Mouse (Mus musculus) erythroblast, embryonic 14.5 days (primary cell): ENCODE measurements around the gene Fundc2. TPM values are rescaled to one million over a fixed set of nuclear protein-coding genes. Genes with fewer than 3 reads are reported as not detected.

ENCODE experiments used
- H3K27me3 ChIP-seq: 2 replicates; pipeline ENCODE4 v1.6.1; 2012; ENCODE audit warnings: inconsistent platforms; ENCODE audit not compliant: control insufficient read depth
- H3K36me3 ChIP-seq: 2 replicates; pipeline ENCODE4 v1.6.1; 2012; ENCODE audit warnings: mild to moderate bottlenecking, inconsistent platforms; ENCODE audit not compliant: control insufficient read depth
- H3K4me1 ChIP-seq: 2 replicates; pipeline ENCODE4 v1.6.1; 2012; ENCODE audit warnings: inconsistent platforms; ENCODE audit not compliant: control insufficient read depth
- H3K4me3 ChIP-seq: replicated peaks from 2 replicates; pipeline ENCODE3; 2012; ENCODE audit warnings: moderate library complexity, mild to moderate bottlenecking, inconsistent platforms
- H3K9me3 ChIP-seq: 2 replicates; pipeline ENCODE4 v1.6.1; 2012; ENCODE audit warnings: low read length, inconsistent platforms, mixed read lengths; ENCODE audit not compliant: control insufficient read depth
- GATA1 ChIP-seq: IDR thresholded peaks from 2 replicates; pipeline ENCODE4 v1.6.1; 2012; ENCODE audit warnings: low read length, inconsistent platforms, mixed read lengths
- TAL1 ChIP-seq: IDR thresholded peaks from 3 replicates; pipeline ENCODE4 v1.6.1; 2012; ENCODE audit warnings: low read length, inconsistent platforms, mixed read lengths
- polyA plus RNA-seq: library from polyadenylated mRNA; stranded (reverse); fragments of >175 nt; gene quantifications from 2 replicates; pipeline ENCODE4 v1.2.3, GENCODE M21; 2012

Gene Fundc2
- polyA plus RNA-seq = 0.17 and 0.26 TPM in 2 replicates

DNA sequence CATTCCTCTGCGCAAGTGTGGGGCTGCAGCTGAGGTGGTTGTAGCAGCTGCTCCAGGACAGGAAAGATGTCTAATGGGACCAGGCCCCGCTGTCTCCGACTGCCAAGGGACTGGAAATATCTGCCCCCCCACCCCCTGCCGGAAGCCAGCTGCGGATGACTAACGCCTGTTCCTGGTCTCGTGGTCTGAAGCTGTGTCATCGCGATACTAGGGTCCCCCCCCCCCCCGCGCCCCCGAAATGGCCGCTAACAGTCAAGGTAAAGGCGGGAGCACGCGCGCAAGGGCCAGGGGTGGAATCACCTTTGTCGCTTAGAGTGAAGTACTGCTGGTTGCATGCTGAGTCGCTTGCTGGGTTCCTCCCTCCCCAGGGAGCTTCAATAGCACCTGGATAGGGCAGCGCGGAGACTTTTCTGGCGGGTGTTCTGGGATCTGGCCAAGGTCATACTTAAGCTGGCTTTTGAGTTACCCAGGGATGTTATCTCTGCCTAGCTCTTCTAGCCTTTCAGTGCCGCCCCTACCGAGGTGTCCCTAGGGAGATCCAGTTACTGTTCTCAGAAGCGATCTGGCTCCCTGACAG, at the start of gene Fundc2, which contains the start of gene F8:
Gene Fundc2, plus strand, starts transcription at position 205 of the 577 bp plus-strand sequence.
Gene F8, minus strand, starts transcription at position 421 of the 577 bp plus-strand sequence.
- TF ChIP-seq TAL1 (no peak), GATA1 (no peak)
- H3K9me3 ChIP-seq = no peaks in the 10 kb centered on the region
- peak within 1 kb of the TSS; percentile 74 for H3K4me3 ChIP-seq
- peaks cover 4% of the 10 kb centered on the region for H3K36me3 ChIP-seq
- peaks cover 6% of the 10 kb centered on the region for H3K4me1 ChIP-seq
- H3K27me3 ChIP-seq = no peaks in the 10 kb centered on the region

DNA sequence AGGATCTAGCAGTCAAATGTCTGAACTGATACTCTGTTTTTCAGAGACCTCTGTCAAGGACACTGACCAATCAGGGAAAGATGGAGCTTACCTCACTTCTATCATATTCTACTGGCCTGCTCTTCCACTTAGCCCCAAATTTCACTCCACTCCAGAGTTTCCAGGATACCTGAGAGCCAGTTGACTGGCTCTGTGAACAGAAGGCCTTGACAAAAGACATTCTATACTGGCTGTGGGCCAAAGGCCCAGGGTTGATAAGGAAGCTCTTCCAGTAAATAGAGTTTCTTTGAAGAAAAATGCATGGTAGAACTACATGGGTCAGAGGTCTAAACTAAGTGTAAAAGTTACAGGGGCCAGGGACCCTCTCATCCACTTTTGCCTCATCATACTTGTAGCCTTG, 12.0 kb upstream of the Fundc2 start:
- H3K9me3 ChIP-seq = no peaks in the 10 kb centered on the region
- no peaks in the 10 kb centered on the region for H3K4me1 ChIP-seq
- H3K27me3 ChIP-seq = no peaks in the 10 kb centered on the region
- H3K4me3 ChIP-seq = no peak overlapping the region
- no peak for TF ChIP-seq GATA1
- TF ChIP-seq TAL1 = no peak
- H3K36me3 ChIP-seq = no peaks in the 10 kb centered on the region

DNA sequence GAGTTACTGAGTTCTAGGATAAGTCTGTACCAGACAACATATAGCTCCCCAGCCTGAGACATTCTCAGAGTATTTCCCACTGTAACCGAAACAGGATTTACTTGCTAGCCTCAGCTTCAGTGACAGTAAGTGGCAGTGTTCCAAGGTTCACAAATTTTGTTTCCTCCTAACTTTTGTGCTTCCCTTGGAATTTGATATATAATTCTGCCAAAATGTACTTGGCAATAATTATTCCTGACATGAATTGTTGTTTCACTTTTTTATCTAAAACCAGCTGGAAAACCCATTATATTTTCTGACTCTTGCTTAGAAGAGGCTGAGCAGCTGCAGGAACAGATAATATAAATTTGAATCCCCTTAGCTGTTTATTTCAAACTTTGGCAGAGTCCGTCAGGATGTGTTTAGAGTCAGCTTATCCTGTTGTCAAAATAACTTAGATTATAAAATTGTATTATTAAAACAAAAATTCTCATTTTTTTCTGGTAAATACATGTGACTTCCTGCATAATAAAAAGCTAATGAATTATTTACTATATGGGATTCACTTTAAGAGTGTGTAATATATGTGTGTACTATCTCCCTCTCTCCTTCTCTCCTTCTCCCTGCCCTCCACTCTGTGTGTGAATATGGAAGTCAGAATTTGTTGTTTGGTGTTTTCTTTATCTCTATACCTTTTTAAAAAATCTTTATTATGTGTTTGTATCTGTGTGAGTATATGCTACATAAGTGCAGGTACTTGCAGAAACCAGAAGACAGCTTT, 9.4 kb upstream of the Fundc2 start:
- TF ChIP-seq TAL1 (no peak), GATA1 (no peak)
- Histone ChIP-seq H3K36me3 (no peaks in the 10 kb centered on the region), H3K9me3 (no peaks in the 10 kb centered on the region), H3K27me3 (no peaks in the 10 kb centered on the region), H3K4me3 (no peak overlapping the region), H3K4me1 (no peaks in the 10 kb centered on the region)

DNA sequence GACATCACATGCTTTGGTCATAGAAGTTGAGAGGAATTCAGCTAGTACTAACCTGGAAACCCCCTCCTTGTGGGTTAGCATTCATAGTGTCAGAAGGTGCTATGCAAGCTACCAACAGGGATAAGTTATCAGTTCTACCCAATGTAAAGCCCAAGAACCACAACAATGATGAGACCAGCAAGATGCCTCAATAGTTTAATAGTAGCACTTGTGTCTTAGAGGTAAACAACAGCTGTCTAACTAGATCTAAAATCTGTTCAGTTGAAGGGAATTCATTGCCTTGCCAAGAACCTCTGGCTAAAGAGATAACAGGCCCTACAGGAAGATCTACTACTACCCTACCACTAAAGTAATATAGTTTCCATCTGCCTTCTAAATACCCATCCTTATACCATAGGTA, 5.4 kb upstream of the Fundc2 start:
- TF ChIP-seq GATA1 (no peak), TAL1 (no peak)
- no peaks in the 10 kb centered on the region for H3K36me3 ChIP-seq
- no peak overlapping the region for H3K4me3 ChIP-seq
- H3K9me3 ChIP-seq = no peaks in the 10 kb centered on the region
- no peaks in the 10 kb centered on the region for H3K4me1 ChIP-seq
- H3K27me3 ChIP-seq = no peaks in the 10 kb centered on the region

DNA sequence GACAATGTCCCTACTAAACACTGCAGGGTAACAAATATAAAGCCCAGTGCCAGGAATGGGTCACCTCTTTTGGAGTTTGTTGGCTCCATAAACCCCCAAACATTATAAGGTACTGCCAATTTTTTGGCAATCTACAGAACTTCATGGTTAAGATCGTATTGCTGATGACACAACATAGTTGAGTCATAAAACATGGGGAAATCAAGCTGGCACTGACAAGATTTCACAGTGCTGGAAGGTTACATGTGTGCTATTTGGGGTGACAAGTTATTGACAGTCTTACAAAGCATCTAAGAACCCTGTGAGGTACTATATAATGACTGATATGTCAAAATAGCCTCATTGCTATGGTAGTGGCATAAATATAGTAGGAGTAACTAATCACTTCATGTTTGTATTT, 1.0 kb upstream of the Fundc2 start:
- Histone ChIP-seq H3K36me3 (no peaks in the 10 kb centered on the region), H3K9me3 (no peaks in the 10 kb centered on the region), H3K4me3 (no peak overlapping the region), H3K4me1 (peaks cover 6% of the 10 kb centered on the region), H3K27me3 (no peaks in the 10 kb centered on the region)
- TF ChIP-seq GATA1 (no peak), TAL1 (no peak)

DNA sequence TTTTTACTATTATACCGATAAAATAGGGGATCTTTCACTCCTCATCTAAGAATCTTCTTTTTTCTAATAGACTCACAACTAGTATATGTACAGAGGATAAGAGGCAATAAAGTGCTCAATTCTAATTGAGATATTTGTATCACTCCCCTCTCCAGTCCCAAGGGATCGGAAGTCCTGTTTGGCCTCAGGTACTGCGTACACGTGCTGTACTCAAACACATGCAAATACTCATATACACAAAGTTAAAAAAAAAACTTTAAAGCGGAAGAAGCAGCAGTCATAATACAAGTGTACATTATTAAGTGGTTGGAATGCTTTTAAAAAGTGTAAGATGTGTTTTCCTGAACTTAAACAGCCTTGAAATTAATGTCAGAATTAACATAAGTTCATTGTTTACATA, 500 bp upstream of the Fundc2 start:
- no peaks in the 10 kb centered on the region for H3K9me3 ChIP-seq
- H3K4me3 ChIP-seq = peak overlapping the region; percentile 74
- peaks cover 6% of the 10 kb centered on the region for H3K4me1 ChIP-seq
- H3K27me3 ChIP-seq = no peaks in the 10 kb centered on the region
- TF ChIP-seq GATA1 (no peak), TAL1 (no peak)
- no peaks in the 10 kb centered on the region for H3K36me3 ChIP-seq

DNA sequence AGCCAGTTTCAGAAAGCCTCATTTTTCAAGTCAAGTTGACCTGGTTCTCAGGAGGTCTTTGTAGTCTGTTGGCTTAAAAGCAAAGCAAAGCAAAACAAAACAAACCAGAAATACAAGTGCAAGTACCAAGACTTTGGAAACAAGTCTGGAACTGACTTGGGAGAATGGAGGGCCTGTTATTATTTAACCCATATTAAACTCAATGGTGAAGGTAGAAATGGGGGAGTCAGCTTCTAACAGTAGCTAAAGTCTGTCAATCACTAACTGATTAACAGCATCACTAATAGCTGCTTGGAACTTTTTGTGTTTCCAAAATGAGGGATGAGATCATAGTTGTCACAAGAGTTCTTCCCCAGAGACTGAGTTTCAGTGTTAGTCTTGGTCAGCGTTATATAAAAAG, 17.3 kb downstream of the Fundc2 start:
- Histone ChIP-seq H3K4me3 (no peak overlapping the region), H3K4me1 (peaks cover 22% of the 10 kb centered on the region), H3K9me3 (no peaks in the 10 kb centered on the region), H3K27me3 (no peaks in the 10 kb centered on the region), H3K36me3 (peaks cover 22% of the 10 kb centered on the region)
- TF ChIP-seq TAL1 = no peak
- TF ChIP-seq GATA1 = no peak

DNA sequence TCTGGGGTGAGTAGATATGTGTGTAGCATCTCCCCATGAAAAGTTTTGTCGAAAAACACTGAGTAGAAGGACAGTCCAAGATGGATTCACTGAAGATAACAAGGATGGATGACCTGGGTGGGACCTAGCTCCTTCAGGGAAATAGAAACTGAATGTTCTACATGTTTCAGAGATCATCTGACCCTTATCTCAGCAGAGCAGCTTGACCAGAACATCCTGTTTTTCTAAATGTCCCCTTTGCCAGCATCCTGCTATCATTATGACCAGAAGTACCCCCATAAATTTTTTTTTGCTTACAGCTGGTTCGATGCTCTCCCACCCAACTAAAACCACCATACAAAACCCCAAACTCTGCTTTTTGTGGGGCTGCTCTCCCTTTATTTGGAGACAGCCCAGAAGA, 20.5 kb downstream of the Fundc2 start:
- peaks cover 22% of the 10 kb centered on the region for H3K4me1 ChIP-seq
- TF ChIP-seq TAL1 = peak; percentile 59
- TF ChIP-seq GATA1 = peak; percentile 47
- H3K9me3 ChIP-seq = no peaks in the 10 kb centered on the region
- peaks cover 22% of the 10 kb centered on the region for H3K36me3 ChIP-seq
- no peak overlapping the region for H3K4me3 ChIP-seq
- no peaks in the 10 kb centered on the region for H3K27me3 ChIP-seq

DNA sequence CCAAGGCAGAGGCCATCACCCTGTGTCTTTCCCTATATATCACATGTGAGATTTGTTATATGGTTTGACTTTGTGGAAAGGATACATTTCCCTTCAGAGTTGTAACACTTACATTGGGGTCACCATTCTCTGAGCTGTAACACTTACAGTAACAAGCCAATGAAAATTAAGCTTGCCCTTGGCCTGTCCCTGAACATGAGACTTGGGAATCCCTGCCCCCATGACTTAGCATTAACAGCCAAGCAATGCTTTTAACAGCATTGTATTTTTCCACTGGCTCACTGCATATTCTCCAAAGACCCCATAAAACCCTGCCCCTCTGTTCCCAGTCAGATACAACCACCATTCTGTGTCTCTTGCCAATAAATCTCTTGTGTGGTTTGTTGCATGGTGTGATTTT, 21.2 kb downstream of the Fundc2 start:
- Histone ChIP-seq H3K9me3 (no peaks in the 10 kb centered on the region), H3K4me3 (no peak overlapping the region), H3K27me3 (no peaks in the 10 kb centered on the region), H3K4me1 (peaks cover 22% of the 10 kb centered on the region), H3K36me3 (peaks cover 22% of the 10 kb centered on the region)
- TF ChIP-seq TAL1 (no peak), GATA1 (no peak)
